Mouse (Mus musculus): ENCODE measurements around the gene Rundc3a. TPM values are rescaled to one million over a fixed set of nuclear protein-coding genes. Genes with fewer than 3 reads are reported as not detected.

Gene Rundc3a
- total RNA-seq, 2 experiments from 2014 or later: 0.29 to 0.32 TPM

DNA sequence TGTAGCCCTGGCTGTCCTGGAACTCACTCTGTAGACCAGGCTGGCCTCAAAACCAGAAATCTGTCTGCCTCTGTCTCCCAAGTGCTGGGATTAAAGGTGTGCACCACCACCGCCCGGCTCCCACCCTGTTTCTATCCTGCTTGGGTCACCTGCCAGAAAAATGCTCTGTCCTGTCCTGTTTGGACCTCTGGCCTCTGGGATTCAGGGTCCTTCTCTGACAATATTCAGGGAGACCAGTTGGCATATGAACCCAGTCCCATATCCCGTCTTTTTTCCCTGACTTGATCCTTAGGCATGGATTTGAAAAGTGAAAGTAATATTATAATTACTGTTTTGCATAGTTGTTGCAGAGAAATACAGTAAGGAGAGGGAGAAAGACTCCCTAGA, 38.5 kb downstream of the Rundc3a start:
- DNase-seq: no peak
- intact Hi-C loops (cut with DNase I): loop anchor here (2.0 kb wide), 1 partner anchor 123 kb away; no protein-coding TSS in a partner anchor

DNA sequence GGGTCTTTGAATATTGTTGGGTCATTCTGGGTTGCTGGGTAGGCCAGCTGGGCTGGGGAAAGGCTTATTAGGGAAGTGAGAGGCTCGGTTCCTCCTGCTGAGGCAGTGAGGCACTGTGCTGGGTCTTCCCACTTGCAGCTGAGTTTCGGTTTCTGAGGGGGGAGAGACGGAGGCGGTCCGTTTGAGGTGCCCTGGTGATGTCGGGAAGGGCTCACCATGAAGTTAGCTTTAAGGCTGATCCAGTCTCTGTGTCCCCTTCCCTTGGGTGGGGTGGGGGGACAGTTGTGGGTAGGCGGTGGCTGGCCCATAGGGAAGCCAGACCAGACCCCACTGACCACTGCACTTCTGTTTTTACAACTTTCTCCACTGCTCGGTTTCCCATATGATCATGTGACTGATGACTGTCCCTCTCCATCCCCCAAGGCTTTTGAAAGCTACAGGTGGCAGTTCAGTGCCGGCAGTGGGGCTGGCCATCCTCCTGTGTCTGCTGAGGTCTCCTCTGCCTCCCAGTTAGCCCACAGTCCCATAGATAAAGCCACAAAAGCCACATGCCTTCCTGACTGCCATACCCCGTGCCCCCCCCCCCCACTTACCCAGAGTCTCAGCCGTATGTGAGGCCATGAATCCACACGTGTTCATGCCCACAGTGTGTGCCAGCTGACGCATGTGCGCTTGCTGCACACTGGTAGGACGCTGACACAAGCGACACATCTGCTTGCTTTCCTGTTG, 39.1 kb downstream of the Rundc3a start:
- intact Hi-C loops (cut with DNase I): no loop called here
- DNase-seq: peak in 1 of 2 experiments; percentile 32

DNA sequence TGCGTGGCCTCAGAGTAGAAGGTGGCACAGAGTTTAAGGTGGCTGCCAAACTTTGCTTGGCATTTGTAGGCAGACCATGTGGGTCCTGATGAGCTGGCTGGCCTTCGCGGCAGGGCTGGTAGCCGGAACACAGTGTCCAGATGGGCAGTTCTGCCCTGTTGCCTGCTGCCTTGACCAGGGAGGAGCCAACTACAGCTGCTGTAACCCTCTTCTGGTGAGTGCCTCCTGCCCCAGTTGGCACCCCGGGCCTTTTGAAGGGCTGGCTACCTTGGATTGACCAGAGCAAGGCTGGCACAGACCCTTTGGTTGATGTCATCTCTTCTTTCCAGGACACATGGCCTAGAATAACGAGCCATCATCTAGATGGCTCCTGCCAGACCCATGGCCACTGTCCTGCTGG, 39.7 kb downstream of the Rundc3a start:
- intact Hi-C loops (cut with DNase I): no loop called here
- peak; percentile 87 to 91 for DNase-seq

DNA sequence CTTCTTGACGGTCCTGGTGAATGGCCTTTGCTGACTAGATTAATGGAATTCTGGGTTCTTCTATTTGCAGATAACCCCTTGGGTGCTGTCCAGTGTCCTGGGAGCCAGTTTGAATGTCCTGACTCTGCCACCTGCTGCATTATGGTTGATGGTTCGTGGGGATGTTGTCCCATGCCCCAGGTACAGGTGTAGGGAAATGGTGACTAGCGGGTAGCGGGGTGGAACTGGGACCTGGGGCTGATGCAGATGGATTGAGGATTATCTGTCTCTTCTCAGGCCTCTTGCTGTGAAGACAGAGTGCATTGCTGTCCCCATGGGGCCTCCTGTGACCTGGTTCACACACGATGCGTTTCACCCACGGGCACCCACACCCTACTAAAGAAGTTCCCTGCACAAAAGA, 40.7 kb downstream of the Rundc3a start:
- DNase-seq: no peak
- intact Hi-C loops (cut with DNase I): no loop called here

DNA sequence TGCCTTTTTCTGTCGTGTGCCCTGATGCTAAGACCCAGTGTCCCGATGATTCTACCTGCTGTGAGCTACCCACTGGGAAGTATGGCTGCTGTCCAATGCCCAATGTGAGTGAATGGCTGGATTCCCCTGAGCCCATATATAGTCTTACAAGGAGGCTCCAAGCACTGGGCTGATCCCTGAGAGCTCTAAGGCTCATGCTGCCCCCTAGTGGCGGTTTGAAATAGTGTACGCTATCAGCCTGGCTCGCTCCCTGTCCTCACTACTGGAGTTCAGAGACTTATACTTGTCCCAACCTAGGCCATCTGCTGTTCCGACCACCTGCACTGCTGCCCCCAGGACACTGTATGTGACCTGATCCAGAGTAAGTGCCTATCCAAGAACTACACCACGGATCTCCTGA, 41.2 kb downstream of the Rundc3a start:
- intact Hi-C loops (cut with DNase I): no loop called here
- peak; percentile 92 to 95 for DNase-seq

DNA sequence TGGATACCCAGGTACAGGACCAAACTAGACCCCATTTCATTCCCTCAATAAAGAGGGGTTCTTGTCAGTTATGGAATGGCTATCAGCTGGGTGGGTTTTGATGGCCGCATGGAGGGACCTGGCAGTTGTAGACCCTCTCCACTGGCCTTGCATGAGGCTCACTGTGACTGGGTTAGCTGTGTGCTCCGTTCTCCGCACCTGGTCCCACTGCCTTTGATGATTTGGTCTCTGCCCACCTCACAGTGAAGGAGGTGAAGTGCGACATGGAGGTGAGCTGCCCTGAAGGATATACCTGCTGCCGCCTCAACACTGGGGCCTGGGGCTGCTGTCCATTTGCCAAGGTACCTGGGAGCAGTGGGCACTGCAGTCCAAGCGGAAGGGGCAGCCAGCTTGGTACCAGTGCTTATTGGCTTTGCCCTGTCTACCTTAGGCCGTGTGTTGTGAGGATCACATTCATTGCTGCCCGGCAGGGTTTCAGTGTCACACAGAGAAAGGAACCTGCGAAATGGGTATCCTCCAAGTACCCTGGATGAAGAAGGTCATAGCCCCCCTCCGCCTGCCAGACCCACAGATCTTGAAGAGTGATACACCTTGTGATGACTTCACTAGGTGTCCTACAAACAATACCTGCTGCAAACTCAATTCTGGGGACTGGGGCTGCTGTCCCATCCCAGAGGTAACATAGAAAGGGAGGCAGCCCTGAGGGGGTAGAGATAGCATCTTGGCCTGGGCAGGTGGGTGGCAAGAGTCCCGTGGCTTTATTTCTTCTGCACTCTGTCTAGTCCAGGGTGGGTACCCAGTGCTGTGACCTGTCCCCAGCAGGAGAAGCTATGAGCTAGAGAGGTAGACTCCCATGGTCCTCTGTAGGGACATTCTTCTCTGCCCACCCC, 41.9 kb downstream of the Rundc3a start:
- intact Hi-C loops (cut with DNase I): no loop called here
- DNase-seq: no peak

DNA sequence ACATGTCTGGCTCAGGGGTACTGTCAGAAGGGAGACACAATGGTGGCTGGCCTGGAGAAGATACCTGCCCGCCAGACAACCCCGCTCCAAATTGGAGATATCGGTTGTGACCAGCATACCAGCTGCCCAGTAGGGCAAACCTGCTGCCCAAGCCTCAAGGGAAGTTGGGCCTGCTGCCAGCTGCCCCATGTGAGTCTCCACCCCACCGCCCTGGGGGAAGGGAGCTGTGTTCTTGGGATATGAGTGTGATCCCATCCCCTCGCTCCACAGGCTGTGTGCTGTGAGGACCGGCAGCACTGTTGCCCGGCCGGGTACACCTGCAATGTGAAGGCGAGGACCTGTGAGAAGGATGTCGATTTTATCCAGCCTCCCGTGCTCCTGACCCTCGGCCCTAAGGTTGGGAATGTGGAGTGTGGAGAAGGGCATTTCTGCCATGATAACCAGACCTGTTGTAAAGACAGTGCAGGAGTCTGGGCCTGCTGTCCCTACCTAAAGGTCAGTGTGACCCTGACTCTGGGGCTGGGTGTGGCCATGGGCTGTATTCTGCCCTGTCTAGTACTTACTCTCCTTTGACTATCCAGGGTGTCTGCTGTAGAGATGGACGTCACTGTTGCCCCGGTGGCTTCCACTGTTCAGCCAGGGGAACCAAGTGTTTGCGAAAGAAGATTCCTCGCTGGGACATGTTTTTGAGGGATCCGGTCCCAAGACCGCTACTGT, 42.7 kb downstream of the Rundc3a start:
- intact Hi-C loops (cut with DNase I): no loop called here
- peak; percentile 70 to 79 for DNase-seq

DNA sequence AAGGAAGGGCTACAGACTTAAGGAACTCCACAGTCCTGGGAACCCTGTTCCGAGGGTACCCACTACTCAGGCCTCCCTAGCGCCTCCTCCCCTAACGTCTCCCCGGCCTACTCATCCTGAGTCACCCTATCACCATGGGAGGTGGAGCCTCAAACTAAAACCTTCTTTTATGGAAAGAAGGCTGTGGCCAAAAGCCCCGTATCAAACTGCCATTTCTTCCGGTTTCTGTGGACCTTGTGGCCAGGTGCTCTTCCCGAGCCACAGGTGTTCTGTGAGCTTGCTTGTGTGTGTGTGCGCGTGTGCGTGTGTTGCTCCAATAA, 43.2 kb downstream of the Rundc3a start:
- DNase-seq: no peak
- intact Hi-C loops (cut with DNase I): no loop called here

DNA sequence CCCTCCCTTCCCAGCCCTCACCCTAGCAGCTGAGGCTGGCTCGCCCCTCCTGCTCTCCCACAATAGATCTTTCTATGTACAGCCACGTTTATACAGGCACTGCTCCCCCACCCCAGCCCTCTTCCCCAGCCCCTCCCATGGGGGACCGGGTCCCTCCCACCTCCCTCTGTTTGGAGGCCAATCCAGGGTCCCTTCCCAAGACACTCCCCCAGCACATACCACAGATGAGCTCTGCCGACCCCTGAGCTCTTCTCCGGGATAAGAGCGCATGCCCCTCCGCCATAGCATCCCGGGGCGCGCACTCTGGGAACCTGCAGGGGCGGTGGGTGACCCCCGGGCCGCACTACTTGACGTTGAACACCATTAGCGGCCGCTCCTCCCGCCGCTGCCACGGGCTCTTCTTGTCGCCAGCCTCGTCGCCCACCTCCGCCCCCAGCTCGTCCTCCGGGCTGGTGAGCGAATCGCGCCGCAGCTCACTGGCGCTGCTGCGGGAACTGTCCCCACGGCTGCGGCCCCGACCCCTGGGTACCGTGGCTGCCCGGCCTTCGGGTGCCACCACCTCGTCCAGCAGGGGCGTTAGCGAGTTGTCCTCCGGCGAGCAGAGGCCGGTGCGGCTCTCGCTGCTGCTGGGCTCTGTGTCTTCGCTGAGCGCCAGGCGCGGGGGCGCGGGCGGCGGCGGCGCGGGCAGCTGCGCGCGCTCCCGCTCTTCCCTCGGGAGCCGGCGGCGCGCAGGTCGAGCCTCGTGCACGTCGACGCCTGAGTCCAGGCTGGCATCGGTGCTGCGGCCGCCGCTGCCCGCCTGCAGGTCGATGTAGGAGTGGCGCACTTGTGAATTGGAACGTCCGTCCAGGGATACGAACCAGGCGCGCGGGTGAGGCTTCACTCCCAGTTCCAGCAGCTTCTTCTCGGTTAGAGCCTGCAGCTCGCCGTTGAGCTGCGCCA, 44.2 kb downstream of the Rundc3a start:
- DNase-seq: peak; percentile 70 to 78
- intact Hi-C loops (cut with DNase I): no loop called here

DNA sequence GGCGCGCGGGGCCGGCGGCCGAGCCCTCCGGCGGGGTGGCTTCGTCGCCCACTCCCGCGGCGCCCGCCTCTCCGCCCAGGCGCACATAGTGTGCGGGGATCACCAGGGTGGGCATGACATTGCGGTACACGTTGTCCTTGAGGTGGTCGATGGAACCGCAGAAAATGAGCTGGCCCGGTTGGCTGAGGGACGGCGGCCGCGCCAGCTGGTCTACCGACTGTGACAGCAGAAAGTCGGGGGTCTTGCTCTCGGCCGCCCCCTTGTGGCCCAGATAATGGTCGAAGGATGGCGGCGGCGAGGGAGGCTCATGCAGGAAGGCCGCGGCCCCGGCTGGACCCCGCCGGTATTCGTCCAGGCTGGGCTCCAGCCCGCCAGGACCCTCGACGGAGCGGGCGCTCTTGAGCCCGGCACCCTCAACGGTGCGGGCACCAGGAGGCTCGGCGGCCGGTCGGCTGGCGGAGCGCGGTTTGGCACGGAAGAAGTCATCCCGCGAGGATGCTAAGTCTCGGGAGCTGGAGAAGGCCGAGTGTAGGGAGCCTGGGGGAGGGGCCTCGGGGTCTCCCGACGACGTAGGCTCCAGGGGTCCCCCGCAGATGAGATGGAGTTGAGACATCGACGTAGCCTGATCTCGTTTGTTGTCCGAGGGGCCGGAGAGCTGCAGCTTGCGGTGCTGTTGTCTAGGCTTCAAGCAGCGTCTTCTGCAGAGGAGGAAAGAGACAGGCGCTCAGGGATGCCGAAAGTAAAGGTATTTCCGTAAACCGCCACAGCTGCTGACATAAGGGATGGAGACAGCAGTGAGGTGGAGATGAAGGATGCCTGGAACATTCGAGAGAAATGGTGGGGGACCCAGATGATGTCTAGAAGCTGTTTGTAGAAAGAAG, 45.2 kb downstream of the Rundc3a start:
- intact Hi-C loops (cut with DNase I): no loop called here
- DNase-seq: peak; percentile 86 to 92

DNA sequence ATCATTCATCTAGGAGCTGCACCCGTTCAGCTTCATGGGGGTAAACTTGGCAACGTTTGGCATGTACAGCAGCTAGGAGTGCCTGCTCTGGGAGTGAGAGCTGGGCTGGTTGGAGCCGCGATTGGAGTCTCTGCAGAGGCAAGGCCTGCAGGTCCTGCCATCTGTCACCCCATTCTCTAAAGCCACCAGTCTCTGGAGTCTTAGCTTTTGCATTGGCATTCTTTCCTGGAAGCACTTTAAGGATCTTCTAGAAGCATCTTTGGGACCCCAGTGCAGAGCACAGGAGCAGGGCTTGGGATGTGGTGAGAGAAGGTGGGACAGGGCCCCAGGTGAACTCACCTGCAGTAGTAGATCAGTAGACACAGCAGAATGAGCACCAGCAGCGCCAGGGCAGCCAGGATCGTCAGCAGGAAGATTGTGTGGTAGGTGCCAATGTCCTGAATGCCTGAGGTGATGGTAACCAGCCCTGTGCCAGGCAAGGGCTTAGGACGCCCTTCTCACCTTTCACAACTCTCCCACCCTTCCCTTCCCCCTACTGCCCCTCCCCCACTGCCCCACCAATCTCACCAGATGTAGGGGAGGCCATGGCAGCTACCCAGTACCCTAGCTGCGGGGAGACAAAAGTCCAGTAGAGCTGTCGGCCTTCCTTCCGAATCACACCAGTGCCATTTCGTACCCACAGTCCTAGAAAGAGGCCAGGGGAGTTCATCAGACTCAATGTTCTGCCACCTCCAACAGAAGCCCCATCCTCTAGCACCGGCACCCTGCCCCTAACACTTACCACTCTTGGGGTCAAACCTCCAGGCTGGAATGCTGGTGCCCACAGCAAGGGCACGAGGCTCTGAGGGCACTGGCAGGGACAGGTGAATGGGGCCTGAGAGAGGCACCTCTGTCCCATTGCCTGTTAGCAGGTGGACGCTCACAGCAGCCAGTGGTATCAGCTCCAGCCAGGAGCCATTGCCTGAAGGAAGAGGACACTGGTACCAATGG, 46.2 kb downstream of the Rundc3a start:
- intact Hi-C loops (cut with DNase I): no loop called here
- no peak for DNase-seq

DNA sequence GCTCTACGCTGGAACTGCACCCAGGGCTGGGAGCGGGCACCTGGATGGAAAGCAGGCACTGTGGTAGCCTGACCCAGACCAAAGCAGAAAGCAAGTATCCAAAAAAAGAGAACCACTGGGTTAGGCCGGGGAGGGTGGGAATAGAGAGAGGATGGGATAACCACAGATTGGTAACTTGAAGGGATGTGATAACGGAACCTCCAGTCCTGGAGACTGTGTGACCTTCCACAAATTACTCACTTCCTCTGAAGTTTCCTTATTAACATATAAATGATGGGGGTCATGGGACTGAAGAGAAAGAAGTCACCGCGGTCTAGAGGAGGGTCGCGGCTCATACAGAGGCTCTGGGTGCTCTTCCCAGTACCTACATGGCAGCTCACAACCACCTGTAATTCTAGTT, 47.1 kb downstream of the Rundc3a start:
- DNase-seq: no peak
- intact Hi-C loops (cut with DNase I): no loop called here

DNA sequence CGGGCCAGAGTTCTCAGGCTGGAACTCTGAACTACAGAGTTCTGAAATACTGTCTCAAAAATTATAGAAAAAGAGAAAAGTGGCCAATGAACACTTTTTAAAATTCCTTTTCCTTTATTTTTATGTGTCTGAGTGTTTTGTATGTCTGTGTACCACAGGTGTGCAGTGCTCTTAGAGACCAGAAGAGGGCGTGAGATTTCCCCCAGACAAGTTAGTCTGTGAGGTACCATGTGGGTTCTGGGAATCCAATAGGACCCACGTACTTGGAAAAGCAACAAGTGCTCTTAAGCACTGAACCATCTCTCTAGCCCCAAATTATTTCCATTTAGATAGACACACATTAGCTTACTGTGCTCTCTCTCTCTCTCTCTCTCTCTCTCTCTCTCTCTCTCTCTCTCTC, 48.2 kb downstream of the Rundc3a start:
- no peak for DNase-seq
- intact Hi-C loops (cut with DNase I): no loop called here

DNA sequence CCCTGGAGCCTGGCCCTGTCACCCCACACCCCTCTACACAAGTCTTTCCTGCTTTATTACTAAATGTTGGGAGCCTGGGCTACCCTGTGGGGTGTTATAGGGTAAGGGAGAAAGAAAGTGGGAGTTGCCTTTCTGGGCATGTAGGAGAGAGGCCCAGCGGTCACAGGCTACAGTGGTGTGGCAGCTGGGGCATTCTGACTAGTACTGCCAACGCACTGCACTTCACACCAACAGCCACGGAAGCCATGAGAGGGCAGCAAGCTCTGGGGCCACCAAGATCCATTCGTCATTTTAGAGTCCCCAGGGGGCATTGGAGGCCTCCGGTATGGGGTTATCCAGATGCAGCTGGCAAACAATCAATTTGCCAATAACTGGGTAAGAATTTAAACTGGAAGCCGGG, 48.9 kb downstream of the Rundc3a start:
- no peak for DNase-seq
- intact Hi-C loops (cut with DNase I): no loop called here

DNA sequence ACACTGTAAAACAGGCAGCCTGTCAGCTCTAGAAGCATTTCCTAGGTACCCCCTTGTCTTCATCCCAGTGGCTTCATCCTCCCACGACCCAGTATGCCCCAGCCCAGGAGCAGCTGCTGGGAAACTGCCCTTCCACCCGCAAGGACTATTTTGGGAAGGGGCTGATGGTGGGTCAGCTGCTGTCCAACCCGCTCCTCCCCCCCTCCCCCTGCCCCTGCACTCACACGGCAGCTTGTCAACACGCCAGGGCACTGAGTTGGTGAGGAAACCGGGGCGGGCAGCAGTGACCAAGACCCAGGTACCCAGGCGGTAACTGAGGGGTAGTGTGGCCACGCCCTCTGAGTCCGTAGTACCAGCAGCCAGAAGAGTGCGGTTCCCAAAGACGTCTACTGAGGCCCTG, 50.5 kb downstream of the Rundc3a start:
- intact Hi-C loops (cut with DNase I): no loop called here
- no peak for DNase-seq

DNA sequence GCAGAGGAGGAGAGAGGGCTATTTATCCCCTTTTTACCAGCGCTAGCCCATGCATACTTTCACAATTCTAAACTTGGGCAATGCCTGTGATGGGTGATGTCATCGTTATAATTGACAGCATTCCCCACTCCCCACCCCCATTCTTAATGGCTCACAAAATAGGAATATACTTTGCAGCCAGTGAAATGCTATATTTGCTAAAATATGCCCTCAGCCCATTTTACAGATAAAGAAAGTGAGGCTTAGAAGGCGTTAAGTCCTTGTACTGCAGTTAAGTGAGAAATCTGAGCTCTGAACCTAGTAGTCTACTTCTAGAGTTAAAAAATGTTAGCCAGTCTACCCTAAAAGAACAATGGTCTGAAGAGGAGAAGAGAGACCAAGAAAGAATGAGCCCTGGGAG, 51.1 kb downstream of the Rundc3a start:
- intact Hi-C loops (cut with DNase I): no loop called here
- no peak for DNase-seq

DNA sequence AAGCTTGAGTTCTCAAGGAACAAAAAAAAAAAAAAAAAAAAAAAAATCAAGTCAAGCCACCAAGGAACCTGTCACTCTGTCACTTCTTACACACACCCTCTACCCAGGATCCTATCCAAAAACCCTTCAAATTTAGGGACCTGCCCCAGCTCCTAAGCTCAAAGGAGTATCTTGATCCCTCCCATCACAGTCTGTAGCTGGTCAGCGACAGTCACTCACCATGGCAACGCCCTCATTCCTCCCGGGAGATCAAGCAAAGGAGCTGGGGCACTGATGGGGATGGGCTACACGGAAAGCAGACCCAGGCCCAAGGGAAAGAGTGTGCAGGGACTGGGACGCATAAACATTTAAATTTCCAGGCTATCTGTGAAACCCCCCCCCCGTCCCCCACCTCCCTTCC, 51.6 kb downstream of the Rundc3a start:
- no peak for DNase-seq
- intact Hi-C loops (cut with DNase I): no loop called here

DNA sequence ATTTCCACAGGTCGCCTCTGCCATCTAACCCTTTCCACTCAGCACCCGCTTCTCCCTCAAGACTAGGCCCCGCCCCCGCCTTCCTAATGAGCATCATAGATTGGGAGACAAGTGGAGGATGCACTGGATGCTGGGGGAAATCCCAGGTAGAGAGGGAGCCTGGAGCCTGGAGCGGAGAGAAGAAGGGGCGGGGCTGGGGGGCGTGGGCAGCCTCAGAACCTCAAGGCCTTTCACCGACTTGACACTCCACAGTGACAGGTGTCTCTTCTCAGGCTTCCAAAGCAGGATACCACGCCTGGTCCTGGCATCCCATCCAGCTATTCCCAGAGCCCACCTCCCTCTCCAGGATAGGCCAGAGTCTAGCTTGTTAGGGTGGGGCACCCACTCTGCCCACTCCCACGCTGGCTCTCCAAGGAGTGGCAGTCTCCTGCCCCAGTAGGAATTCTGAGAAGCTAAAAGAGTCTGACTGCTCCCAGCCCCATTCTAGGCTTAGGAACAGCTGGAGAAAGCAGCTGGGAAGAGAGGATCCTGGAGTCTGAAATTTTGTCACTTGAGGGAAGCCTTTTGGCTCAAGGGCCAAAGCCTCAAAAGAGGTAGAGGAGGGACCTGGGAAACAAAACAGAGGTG, 52.2 kb downstream of the Rundc3a start:
- peak; percentile 73 to 79 for DNase-seq
- intact Hi-C loops (cut with DNase I): no loop called here

Measured in heart, postnatal 10 days (tissue).